Mouse (Mus musculus) CH12.LX (cell line): ENCODE results near the gene Plekhg6. TPM values are rescaled to one million over a fixed set of nuclear protein-coding genes. Genes with fewer than 3 reads are reported as not detected.

Experiments
- DNase-seq: peaks from one replicate; pipeline ENCODE4 v3.0.0-alpha.2; 2013; ENCODE audit errors: extremely low read depth
- H3K27ac ChIP-seq: 2 replicates; pipeline ENCODE4 v1.5.1; 2012; ENCODE audit warnings: low read depth, mild to moderate bottlenecking, control low read depth, moderate library complexity; ENCODE audit not compliant: insufficient read depth
- H3K27me3 ChIP-seq: replicated peaks from 2 replicates; pipeline ENCODE3; 2012; ENCODE audit warnings: inconsistent platforms
- H3K36me3 ChIP-seq, 2 experiments: replicated peaks in 1 of 2; 2 replicates each; pipeline versions ENCODE3 to v1.6.1; 2012; ENCODE audit warnings: inconsistent platforms in 1 of 2, low read length in 1 of 2, mild to moderate bottlenecking in 1 of 2, mixed read lengths in 1 of 2, moderate library complexity in 1 of 2; ENCODE audit not compliant: control insufficient read depth in 1 of 2, insufficient read depth in 1 of 2
- H3K4me1 ChIP-seq, 2 experiments: 2 replicates each; pipeline ENCODE4 v1.6.1; 2012; ENCODE audit warnings: inconsistent platforms in 1 of 2, moderate library complexity in 1 of 2; ENCODE audit not compliant: insufficient read depth in 2 of 2, control insufficient read depth in 1 of 2
- H3K4me2 ChIP-seq: 2 replicates; pipeline ENCODE4 v1.6.1; 2012; ENCODE audit warnings: low read depth, mild to moderate bottlenecking, control low read depth; ENCODE audit not compliant: poor library complexity, insufficient read depth, severe bottlenecking
- H3K4me3 ChIP-seq, 3 experiments: fragments of 150-350 bp in 1 of 3; sonication (generic) in 1 of 3; replicated peaks in 1 of 3; 2 replicates each; pipeline versions ENCODE3 to v1.5.1; 2011 to 2012; ENCODE audit warnings: low read depth in 2 of 3, low read length in 2 of 3, mild to moderate bottlenecking in 2 of 3, moderate library complexity in 2 of 3, control low read depth in 1 of 3, improper control_type of control experiment in 1 of 3, inconsistent platforms in 1 of 3, mixed read lengths in 1 of 3; ENCODE audit not compliant: poor library complexity in 1 of 3
- H3K79me2 ChIP-seq: replicated peaks from 2 replicates; pipeline ENCODE4 v1.6.1; 2012; ENCODE audit warnings: mild to moderate bottlenecking, moderate library complexity; ENCODE audit not compliant: control insufficient read depth, poor library complexity, insufficient read depth, severe bottlenecking; ENCODE audit errors: extremely low read depth
- H3K9ac ChIP-seq: 2 replicates; pipeline ENCODE4 v1.6.1; 2012; ENCODE audit warnings: low read depth, mild to moderate bottlenecking, control low read depth, moderate library complexity; ENCODE audit not compliant: insufficient read depth
- H3K9me3 ChIP-seq: replicated peaks from 2 replicates; pipeline ENCODE3; 2012; ENCODE audit warnings: low read length, inconsistent platforms, mixed read lengths
- BHLHE40 ChIP-seq: IDR thresholded peaks from 2 replicates; pipeline ENCODE4 v1.6.1; 2011; ENCODE audit warnings: mild to moderate bottlenecking, low read depth, low read length, improper control_type of control experiment
- CHD2 ChIP-seq: IDR thresholded peaks from 2 replicates; pipeline ENCODE4 v1.6.1; 2011; ENCODE audit warnings: low read length, improper control_type of control experiment
- CTCF ChIP-seq, 2 experiments: IDR thresholded peaks in 1 of 2; conservative IDR thresholded peaks in 1 of 2; 2 replicates each; pipeline ENCODE4 v1.5.1; 2011 to 2012; ENCODE audit warnings: low read depth in 2 of 2, low read length in 2 of 2, improper control_type of control experiment in 1 of 2, inconsistent platforms in 1 of 2, mild to moderate bottlenecking in 1 of 2, moderate library complexity in 1 of 2
- GABPA ChIP-seq: IDR thresholded peaks from 2 replicates; pipeline ENCODE4 v1.6.1; 2012; ENCODE audit warnings: low read depth, low read length, improper control_type of control experiment, inconsistent platforms; ENCODE audit not compliant: insufficient replicate concordance
- HCFC1 ChIP-seq: IDR thresholded peaks from 2 replicates; pipeline ENCODE4 v1.6.1; 2012; ENCODE audit warnings: low read depth, mild to moderate bottlenecking, inconsistent platforms, low read length, improper control_type of control experiment
- IRF4 ChIP-seq: IDR thresholded peaks from 2 replicates; pipeline ENCODE4 v1.6.1; 2014; ENCODE audit warnings: low read depth, mild to moderate bottlenecking, inconsistent platforms, low read length, improper control_type of control experiment
- JUN ChIP-seq: IDR thresholded peaks from 2 replicates; pipeline ENCODE4 v1.6.1; 2011; ENCODE audit warnings: low read depth, mild to moderate bottlenecking, low read length, improper control_type of control experiment, moderate library complexity; ENCODE audit not compliant: insufficient read depth
- MXI1 ChIP-seq: IDR thresholded peaks from 2 replicates; pipeline ENCODE4 v1.6.1; 2011; ENCODE audit warnings: mild to moderate bottlenecking, low read depth, low read length, improper control_type of control experiment
- NELFE ChIP-seq: IDR thresholded peaks from 2 replicates; pipeline ENCODE4 v1.6.1; 2011; ENCODE audit warnings: low read depth, low read length, improper control_type of control experiment
- PAX5 ChIP-seq: IDR thresholded peaks from 2 replicates; pipeline ENCODE4 v1.6.1; 2012; ENCODE audit warnings: low read length, inconsistent platforms, mixed read lengths
- POLR2AphosphoS2 ChIP-seq: IDR thresholded peaks from 2 replicates; pipeline ENCODE4 v1.6.1; 2011; ENCODE audit warnings: low read depth, low read length, improper control_type of control experiment
- RAD21 ChIP-seq: IDR thresholded peaks from 2 replicates; pipeline ENCODE4 v1.6.1; 2011; ENCODE audit warnings: low read depth, mild to moderate bottlenecking, low read length, improper control_type of control experiment, moderate library complexity
- RCOR1 ChIP-seq: conservative IDR thresholded peaks from 2 replicates; pipeline ENCODE4 v1.6.1; 2012; ENCODE audit warnings: low read depth, mild to moderate bottlenecking, inconsistent platforms, low read length, improper control_type of control experiment
- SIN3A ChIP-seq: IDR thresholded peaks from 2 replicates; pipeline ENCODE4 v1.6.1; 2012; ENCODE audit warnings: low read length, improper control_type of control experiment, inconsistent platforms
- TCF12 ChIP-seq: IDR thresholded peaks from 2 replicates; pipeline ENCODE4 v1.6.1; 2014; ENCODE audit warnings: low read depth, mild to moderate bottlenecking, inconsistent platforms, low read length, improper control_type of control experiment
- UBTF ChIP-seq: IDR thresholded peaks from 2 replicates; pipeline ENCODE4 v1.6.1; 2012; ENCODE audit warnings: low read depth, mild to moderate bottlenecking, inconsistent platforms, low read length, improper control_type of control experiment, moderate library complexity
- USF1 ChIP-seq: IDR thresholded peaks from 2 replicates; pipeline ENCODE4 v1.6.1; 2014; ENCODE audit warnings: low read depth, mild to moderate bottlenecking, inconsistent platforms, low read length, improper control_type of control experiment
- USF2 ChIP-seq: conservative IDR thresholded peaks from 2 replicates; pipeline ENCODE4 v1.6.1; 2011; ENCODE audit warnings: low read depth, low read length, improper control_type of control experiment
- ZKSCAN1 ChIP-seq: IDR thresholded peaks from 2 replicates; pipeline ENCODE4 v1.6.1; 2012; ENCODE audit warnings: low read depth, inconsistent platforms, low read length, improper control_type of control experiment, borderline replicate concordance
- ZMIZ1 ChIP-seq: IDR thresholded peaks from 2 replicates; pipeline ENCODE4 v1.6.1; 2012; ENCODE audit warnings: low read depth, mild to moderate bottlenecking, inconsistent platforms, low read length, improper control_type of control experiment
- dilution Hi-C: fragments of 300-500 bp; cut with MboI; formaldehyde crosslinking; loops from 2 replicates; pipeline ENCODE4 v1.14.3; 2020; ENCODE audit warnings: low sequenced_read_pairs; ENCODE audit not compliant: extremely low pct_unique_long_range_greater_than_20kb, extremely low pct_ligation_motif_present
- in situ Hi-C: fragments of 300-500 bp; cut with MboI; formaldehyde crosslinking; loops from 3 replicates; pipeline ENCODE4 v1.14.3; 2019; ENCODE audit warnings: low sequenced_read_pairs, low pct_ligation_motif_present, low pct_unique_long_range_greater_than_20kb, mixed read lengths
- polyA plus RNA-seq: library from polyadenylated mRNA; unstranded; fragments of >175 nt; gene quantifications from 2 replicates; pipeline ENCODE4 v1.2.1, GENCODE M21; 2012; ENCODE audit warnings: low read depth; ENCODE audit not compliant: insufficient read length
- total RNA-seq, 2 experiments: library from RNA; depleted of rRNA; stranded (reverse); fragments of 300-350 nt in 1 of 2; fragments of >200 nt in 1 of 2; gene quantifications; 2 replicates each; pipeline ENCODE4 v1.2.3; 2012 to 2014

Gene Plekhg6
- total and polyA plus RNA-seq, 3 experiments, result not detected

DNA sequence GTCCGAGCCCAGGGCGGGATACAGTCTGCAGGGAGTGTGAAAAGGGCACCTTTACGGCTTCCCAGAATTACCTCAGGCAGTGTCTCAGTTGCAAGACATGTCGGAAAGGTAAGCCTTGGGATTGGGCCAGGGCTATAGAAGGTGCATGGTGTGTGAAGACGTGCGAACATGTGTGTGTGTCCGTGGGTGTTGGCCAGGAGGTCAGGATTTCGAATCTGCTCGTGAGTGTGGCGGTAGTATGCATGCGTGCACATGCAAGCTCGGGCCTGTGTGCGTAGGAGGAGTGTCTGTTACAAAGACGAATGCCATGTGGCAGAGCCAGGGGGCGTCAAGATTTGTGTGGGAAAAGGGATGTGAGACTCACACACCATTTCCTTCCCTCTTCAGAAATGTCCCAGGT, 23.3 kb downstream of the Plekhg6 start:
- Histone ChIP-seq H3K36me3 (no peaks in the 10 kb centered on the region), H3K27me3 (peaks cover 98% of the 10 kb centered on the region)
- DNase-seq, result no peak

DNA sequence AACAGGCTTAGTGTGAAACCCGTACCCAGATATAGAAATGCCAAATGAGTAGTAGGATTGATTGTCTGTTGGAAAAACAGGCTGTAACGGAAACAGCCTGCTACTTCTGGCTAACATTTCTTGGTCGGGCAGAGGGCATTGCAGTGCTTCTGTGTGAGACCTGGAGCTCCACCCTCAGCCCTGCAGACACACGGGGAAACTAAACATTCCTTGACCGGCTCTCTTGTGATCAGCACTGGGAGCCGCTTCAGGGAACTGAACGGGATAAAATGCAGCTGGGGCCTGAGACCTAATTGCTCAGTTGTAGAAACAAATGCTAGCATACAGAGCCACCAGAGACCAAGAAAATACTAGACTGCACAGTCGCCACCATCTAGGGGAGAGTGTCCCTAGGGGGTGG, 24.3 kb downstream of the Plekhg6 start:
- H3K9me3 ChIP-seq, result no peaks in the 10 kb centered on the region
- H3K4me2 ChIP-seq, result no peak overlapping the region
- no peak overlapping the region for H3K4me3 ChIP-seq
- in situ Hi-C loops (no loop called here), dilution Hi-C loops (no loop called here)
- H3K36me3 ChIP-seq, result no peaks in the 10 kb centered on the region
- no peak overlapping the region for H3K27ac ChIP-seq
- H3K79me2 ChIP-seq, result no peaks in the 10 kb centered on the region
- no peak for TF ChIP-seq IRF4
- no peak for TF ChIP-seq ZMIZ1
- no peak for TF ChIP-seq MXI1
- no peak for TF ChIP-seq JUN
- no peak for TF ChIP-seq BHLHE40
- TF ChIP-seq POLR2AphosphoS2, result no peak
- TF ChIP-seq NELFE, result no peak
- no peak for TF ChIP-seq SIN3A
- TF ChIP-seq GABPA, result no peak
- TF ChIP-seq, all 38 proteins: peak for 0
- peaks cover 8 to 11% of the 10 kb centered on the region in 2 experiments for H3K4me1 ChIP-seq
- H3K27me3 ChIP-seq, result peaks cover 98% of the 10 kb centered on the region
- DNase-seq, result no peak
- no peak overlapping the region for H3K9ac ChIP-seq

More for the DNA sequence above, 23.3 kb downstream of the Plekhg6 start:
- in situ Hi-C loops, result no loop called here
- no peak overlapping the region for H3K4me3 ChIP-seq
- no peak overlapping the region for H3K27ac ChIP-seq
- H3K9me3 ChIP-seq, result peaks cover 4% of the 10 kb centered on the region
- dilution Hi-C loops, result no loop called here
- H3K79me2 ChIP-seq, result no peaks in the 10 kb centered on the region
- peaks cover 8 to 11% of the 10 kb centered on the region in 2 experiments for H3K4me1 ChIP-seq
- no peak for TF ChIP-seq HCFC1
- TF ChIP-seq UBTF, result no peak
- no peak for TF ChIP-seq ZKSCAN1
- TF ChIP-seq CHD2, result no peak
- no peak for TF ChIP-seq TCF12
- TF ChIP-seq CTCF (conservative IDR thresholded peaks at IDR 0.05 in 1 of 2, IDR thresholded peaks at IDR 0.05 in 1 of 2; ENCODE audit: low read depth in 2 of 2, low read length in 2 of 2), result no peak
- no peak for TF ChIP-seq PAX5
- no peak for TF ChIP-seq RCOR1
- no peak for TF ChIP-seq MXI1
- TF ChIP-seq USF2, result no peak
- TF ChIP-seq ZMIZ1, result no peak
- no peak for TF ChIP-seq RAD21
- no peak for TF ChIP-seq USF1
- no peak overlapping the region for H3K4me2 ChIP-seq
- no peak overlapping the region for H3K9ac ChIP-seq
